Mouse (Mus musculus): Measurements from ENCODE around the gene Ptpn14. TPM values are rescaled to one million over a fixed set of nuclear protein-coding genes. Genes with fewer than 3 reads are reported as not detected.

The Ptpn14 gene
- 13.0 and 23.0 TPM in 2 replicates for polyA plus RNA-seq (2012; rRNA removed; ENCODE audit: low replicate concordance)

GRCm38 (mm10) chr1:189727884-189728783 is at the start of gene Ptpn14:
Gene Ptpn14, plus strand, starts transcription at chr1:189728268.

GRCm38 (mm10) chr1:189687654-189688387 is 40.2 kb upstream of the Ptpn14 start, which contains the start of gene Cenpf:
Gene Cenpf, minus strand, starts transcription at chr1:189688086.

GRCm38 (mm10) chr1:189921818-189922592 is 193.9 kb downstream of the Ptpn14 start, which contains the start of gene Smyd2:
Gene Smyd2, minus strand, starts transcription at chr1:189922363.

Other genes starting within 250 kb of the Ptpn14 start
- gene Cenpf, start 40.2 kb upstream of the Ptpn14 start, polyA plus RNA-seq (2012; rRNA removed; ENCODE audit: low replicate concordance), result 0.89 and 3.5 TPM in 2 replicates
- gene Smyd2, start 194.1 kb downstream of the Ptpn14 start, polyA plus RNA-seq (2012; rRNA removed; ENCODE audit: low replicate concordance), result 67.8 and 99.2 TPM in 2 replicates

Data from subcutaneous adipose tissue, adult 2 months (tissue).